Mouse (Mus musculus): Measurements from ENCODE around the gene Tff1. TPM values are rescaled to one million over a fixed set of nuclear protein-coding genes. Genes with fewer than 3 reads are reported as not detected.

Gene Tff1
- polyA plus RNA-seq, 1 experiment from 2014 or later = not detected

- no peaks in the 10 kb centered on the region for H3K9me3 ChIP-seq (ENCODE audit: control insufficient read depth, low read length)
- H3K4me3 ChIP-seq (ENCODE audit: low read length) = no peak overlapping the region
- H3K4me2 ChIP-seq (replicated peaks; ENCODE audit: low read depth, low read length) = no peak overlapping the region
- H3K27me3 ChIP-seq (ENCODE audit: control insufficient read depth, insufficient read depth, low read length) = no peaks in the 10 kb centered on the region; the same call in 1 of the 2 replicates
- WGBS = 40% methylated on average over 9 of the region's 9 CpGs
- H3K27ac ChIP-seq (ENCODE audit: low read depth, low read length) = no peak overlapping the region
- H3K36me3 ChIP-seq (ENCODE audit: control insufficient read depth, insufficient read depth, low read length) = no peaks in the 10 kb centered on the region
- ATAC-seq (ENCODE audit: low FRiP score, low TSS enrichment) = no peak
- 0 out of 2 replicates have a peak, but pooled peaks cover 3% of the 10 kb centered on the region for H3K4me1 ChIP-seq (ENCODE audit: control insufficient read depth, insufficient read depth, low read length)
- no peak overlapping the region for H3K9ac ChIP-seq (ENCODE audit: low read depth, low read length)
Observed at GRCm38 (mm10) chr17:31125548-31126266, 39.4 kb downstream of the Tff1 start.

DNA sequence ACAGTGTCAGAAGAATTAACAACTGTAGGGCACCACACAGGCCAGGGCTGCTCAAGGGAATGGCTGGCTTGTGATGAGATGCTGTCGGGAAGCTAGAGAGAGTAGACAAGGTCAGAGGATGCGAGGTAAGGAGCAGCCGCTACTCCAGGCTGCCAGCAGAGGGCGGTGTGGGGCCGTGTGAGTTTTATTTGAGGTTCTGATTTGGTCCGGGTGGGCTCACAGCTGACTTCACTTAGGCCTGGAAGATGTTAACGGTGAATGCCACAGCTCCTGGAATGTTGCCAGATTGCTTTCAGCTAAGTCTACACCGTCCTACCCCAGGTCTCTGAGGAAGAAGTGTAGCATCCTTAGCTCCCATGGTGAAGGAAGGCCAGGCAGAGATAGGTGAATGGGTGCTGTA lies 43.1 kb downstream of the Tff1 start:
- Histone ChIP-seq H3K36me3 (ENCODE audit: control insufficient read depth, insufficient read depth, low read length) (no peaks in the 10 kb centered on the region), H3K4me2 (replicated peaks; ENCODE audit: low read depth, low read length) (no peak overlapping the region), H3K9ac (ENCODE audit: low read depth, low read length) (no peak overlapping the region), H3K4me3 (ENCODE audit: low read length) (no peak overlapping the region), H3K27ac (ENCODE audit: low read depth, low read length) (no peak overlapping the region), H3K4me1 (ENCODE audit: control insufficient read depth, insufficient read depth, low read length) (0 out of 2 replicates have a peak, but pooled peaks cover 3% of the 10 kb centered on the region), H3K9me3 (ENCODE audit: control insufficient read depth, low read length) (no peaks in the 10 kb centered on the region), H3K27me3 (ENCODE audit: control insufficient read depth, insufficient read depth, low read length) (no peaks in the 10 kb centered on the region; the same call in 1 of the 2 replicates)
- WGBS = 16% methylated on average over 8 of the region's 8 CpGs
- 0 out of 2 replicates have a peak, but pooled peaks have one; percentile 25 for ATAC-seq (ENCODE audit: low FRiP score, low TSS enrichment)

GRCm38 (mm10) chr17:31119429-31119828 lies 45.6 kb downstream of the Tff1 start:
- Histone ChIP-seq H3K4me1 (ENCODE audit: control insufficient read depth, insufficient read depth, low read length) (no peaks in the 10 kb centered on the region), H3K9ac (ENCODE audit: low read depth, low read length) (no peak overlapping the region), H3K4me3 (ENCODE audit: low read length) (no peak overlapping the region), H3K27me3 (ENCODE audit: control insufficient read depth, insufficient read depth, low read length) (no peaks in the 10 kb centered on the region; the same call in 1 of the 2 replicates), H3K27ac (ENCODE audit: low read depth, low read length) (no peak overlapping the region), H3K4me2 (replicated peaks; ENCODE audit: low read depth, low read length) (no peak overlapping the region), H3K9me3 (ENCODE audit: control insufficient read depth, low read length) (no peaks in the 10 kb centered on the region), H3K36me3 (ENCODE audit: control insufficient read depth, insufficient read depth, low read length) (no peaks in the 10 kb centered on the region)
- 6% methylated on average over 7 of the region's 7 CpGs for WGBS
- peak; percentile 56; the same call in 1 of the 2 replicates for ATAC-seq (ENCODE audit: low FRiP score, low TSS enrichment)

- Histone ChIP-seq H3K36me3 (ENCODE audit: control insufficient read depth, insufficient read depth, low read length) (no peaks in the 10 kb centered on the region), H3K27ac (ENCODE audit: low read depth, low read length) (no peak overlapping the region), H3K4me2 (replicated peaks; ENCODE audit: low read depth, low read length) (no peak overlapping the region), H3K9ac (ENCODE audit: low read depth, low read length) (no peak overlapping the region), H3K27me3 (ENCODE audit: control insufficient read depth, insufficient read depth, low read length) (no peaks in the 10 kb centered on the region; the same call in 1 of the 2 replicates), H3K4me1 (ENCODE audit: control insufficient read depth, insufficient read depth, low read length) (no peaks in the 10 kb centered on the region), H3K4me3 (ENCODE audit: low read length) (no peak overlapping the region), H3K9me3 (ENCODE audit: control insufficient read depth, low read length) (no peaks in the 10 kb centered on the region)
- WGBS = 87% methylated on average over 5 of the region's 5 CpGs
- ATAC-seq (ENCODE audit: low FRiP score, low TSS enrichment) = no peak
Observed at GRCm38 (mm10) chr17:31117946-31118345, 47.1 kb downstream of the Tff1 start.

DNA sequence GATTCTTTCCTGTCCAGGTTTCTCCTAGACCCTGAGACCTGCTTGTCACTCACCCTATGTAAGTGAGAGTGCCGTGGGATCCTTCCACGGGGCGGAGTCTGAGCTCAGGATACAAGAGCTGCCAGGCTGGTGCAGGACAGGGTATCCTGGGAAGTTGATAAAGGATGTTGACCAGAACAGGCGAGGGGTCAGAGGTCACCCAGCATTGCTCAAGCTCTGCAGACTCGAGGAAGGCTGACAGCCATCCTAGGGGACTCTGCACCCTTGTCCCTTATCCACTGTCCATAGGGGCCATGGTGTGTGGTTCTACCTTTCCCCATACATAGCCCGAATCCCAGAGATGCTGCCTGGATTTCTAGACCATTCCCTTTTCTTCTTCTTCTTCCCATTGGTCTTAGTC lies 49.0 kb downstream of the Tff1 start:
- Histone ChIP-seq H3K9ac (ENCODE audit: low read depth, low read length) (no peak overlapping the region), H3K27ac (ENCODE audit: low read depth, low read length) (no peak overlapping the region), H3K27me3 (ENCODE audit: control insufficient read depth, insufficient read depth, low read length) (no peaks in the 10 kb centered on the region; the same call in 1 of the 2 replicates), H3K4me2 (replicated peaks; ENCODE audit: low read depth, low read length) (no peak overlapping the region), H3K9me3 (ENCODE audit: control insufficient read depth, low read length) (no peaks in the 10 kb centered on the region), H3K4me3 (ENCODE audit: low read length) (no peak overlapping the region), H3K36me3 (ENCODE audit: control insufficient read depth, insufficient read depth, low read length) (no peaks in the 10 kb centered on the region), H3K4me1 (ENCODE audit: control insufficient read depth, insufficient read depth, low read length) (no peaks in the 10 kb centered on the region)
- no peak for ATAC-seq (ENCODE audit: low FRiP score, low TSS enrichment)
- 55% methylated on average over 6 of the region's 6 CpGs for WGBS

GRCm38 (mm10) chr17:31113191-31113856 lies 51.8 kb downstream of the Tff1 start:
- H3K27me3 ChIP-seq (ENCODE audit: control insufficient read depth, insufficient read depth, low read length) = no peaks in the 10 kb centered on the region
- H3K27ac ChIP-seq (ENCODE audit: low read depth, low read length) = no peak overlapping the region
- H3K9ac ChIP-seq (ENCODE audit: low read depth, low read length) = no peak overlapping the region
- H3K4me1 ChIP-seq (ENCODE audit: control insufficient read depth, insufficient read depth, low read length) = no peaks in the 10 kb centered on the region
- no peaks in the 10 kb centered on the region for H3K36me3 ChIP-seq (ENCODE audit: control insufficient read depth, insufficient read depth, low read length)
- no peaks in the 10 kb centered on the region for H3K9me3 ChIP-seq (ENCODE audit: control insufficient read depth, low read length)
- WGBS = 61% methylated on average over 9 of the region's 9 CpGs
- no peak for ATAC-seq (ENCODE audit: low FRiP score, low TSS enrichment)
- no peak overlapping the region for H3K4me2 ChIP-seq (replicated peaks; ENCODE audit: low read depth, low read length)
- no peak overlapping the region for H3K4me3 ChIP-seq (ENCODE audit: low read length)

Other genes with a start within 250 kb of the Tff1 start
- gene Umodl1, start 210.6 kb downstream of the Tff1 start, polyA plus RNA-seq (2014; fragmentation: Nextera tagmentation; extraction: Ambion mirVana) = 0.18 TPM in 1 of 2 replicates, not detected in the other
- 4.0 and 5.4 TPM in 2 replicates for gene Abcg1, start 107.6 kb downstream of the Tff1 start, polyA plus RNA-seq (2014; fragmentation: Nextera tagmentation; extraction: Ambion mirVana)
- gene Tff3, start 35.6 kb downstream of the Tff1 start, polyA plus RNA-seq (2014; fragmentation: Nextera tagmentation; extraction: Ambion mirVana) = not detected in 2 replicates
- 0.61 and 1.2 TPM in 2 replicates for gene Tff2, start 21.0 kb downstream of the Tff1 start, polyA plus RNA-seq (2014; fragmentation: Nextera tagmentation; extraction: Ambion mirVana)
- not detected in 2 replicates for gene Tmprss3, start 33.7 kb upstream of the Tff1 start, polyA plus RNA-seq (2014; fragmentation: Nextera tagmentation; extraction: Ambion mirVana)
- 0.14 and 0.40 TPM in 2 replicates for gene Ubash3a, start 42.6 kb upstream of the Tff1 start, polyA plus RNA-seq (2014; fragmentation: Nextera tagmentation; extraction: Ambion mirVana)
- 1.2 and 1.6 TPM in 2 replicates for gene Rsph1, start 112.1 kb upstream of the Tff1 start, polyA plus RNA-seq (2014; fragmentation: Nextera tagmentation; extraction: Ambion mirVana)
- 3.0 and 3.3 TPM in 2 replicates for gene Slc37a1, start 121.5 kb upstream of the Tff1 start, polyA plus RNA-seq (2014; fragmentation: Nextera tagmentation; extraction: Ambion mirVana)
- gene Pde9a, start 220.9 kb upstream of the Tff1 start, polyA plus RNA-seq (2014; fragmentation: Nextera tagmentation; extraction: Ambion mirVana) = 30.8 and 37.6 TPM in 2 replicates

Data from kidney, embryonic 14.5 days (tissue).